Mouse (Mus musculus) liver, embryonic 14.5 days (tissue): ENCODE measurements around the gene Angptl4. TPM values are rescaled to one million over a fixed set of nuclear protein-coding genes. Genes with fewer than 3 reads are reported as not detected.
"Not testable (repeated sequence)": the region's sequence is repeated elsewhere in the genome, so short reads cannot be mapped to it uniquely, and the experiment has no call there.

ENCODE experiments used
- ATAC-seq: fragments of 200-750 bp; cut with Nextera tagmentation; 2 replicates; pipeline ENCODE4 v1.8.0; 2017; ENCODE audit warnings: moderate number of reproducible peaks, mild to moderate bottlenecking, moderate library complexity; ENCODE audit not compliant: insufficient read depth
- DNase-seq, 3 experiments: peaks; one replicate each; pipeline ENCODE4 v3.0.0-alpha.2; 2012 to 2013; ENCODE audit warnings: low read depth in 3 of 3, low spot score in 3 of 3
- H3K27ac ChIP-seq: fragments of 300-500 bp; sonication (generic); 2 replicates; pipeline ENCODE4 v1.5.1; 2014; ENCODE audit warnings: moderate library complexity, mild to moderate bottlenecking, control low read depth, inconsistent platforms
- H3K27me3 ChIP-seq: fragments of 300-500 bp; sonication (generic); 2 replicates; pipeline ENCODE4 v1.6.1; 2014; ENCODE audit warnings: mild to moderate bottlenecking, low read length, moderate library complexity; ENCODE audit not compliant: control insufficient read depth, insufficient read depth
- H3K36me3 ChIP-seq: fragments of 300-500 bp; sonication (generic); replicated peaks from 2 replicates; pipeline ENCODE4 v1.6.1; 2014; ENCODE audit warnings: low read depth; ENCODE audit not compliant: control insufficient read depth, insufficient read depth
- H3K4me1 ChIP-seq, 2 experiments: fragments of 200-500 bp in 1 of 2; fragments of 300-500 bp in 1 of 2; sonication (generic) in 1 of 2; replicated peaks; 2 replicates each; pipeline ENCODE4 v1.6.1; 2012 to 2014; ENCODE audit warnings: antibody characterized with exemption in 1 of 2, inconsistent platforms in 1 of 2, low read length in 1 of 2; ENCODE audit not compliant: control insufficient read depth in 2 of 2, insufficient read depth in 2 of 2
- H3K4me2 ChIP-seq: fragments of 300-500 bp; sonication (generic); 2 replicates; pipeline ENCODE4 v1.6.1; 2014; ENCODE audit warnings: low read depth, mild to moderate bottlenecking, control low read depth, moderate library complexity
- H3K4me3 ChIP-seq, 2 experiments: fragments of 200-500 bp in 1 of 2; fragments of 300-500 bp in 1 of 2; sonication (generic) in 1 of 2; 2 replicates each; pipeline ENCODE4 v1.5.1; 2012 to 2014; ENCODE audit warnings: low read depth in 2 of 2, low read length in 2 of 2, mild to moderate bottlenecking in 2 of 2, control low read depth in 1 of 2, inconsistent platforms in 1 of 2, moderate library complexity in 1 of 2; ENCODE audit not compliant: insufficient read depth in 1 of 2
- H3K9ac ChIP-seq: fragments of 300-500 bp; sonication (generic); replicated peaks from 2 replicates; pipeline ENCODE4 v1.6.1; 2014; ENCODE audit warnings: mild to moderate bottlenecking, control low read depth, moderate library complexity
- H3K9me3 ChIP-seq: fragments of 300-500 bp; sonication (generic); 2 replicates; pipeline ENCODE4 v1.6.1; 2016; ENCODE audit warnings: low read length, mixed read lengths; ENCODE audit not compliant: control insufficient read depth
- CTCF ChIP-seq: IDR thresholded peaks from 2 replicates; pipeline ENCODE4 v1.5.1; 2016; ENCODE audit warnings: antibody characterized with exemption, low read depth, control low read depth
- EP300 ChIP-seq: IDR thresholded peaks from 2 replicates; pipeline ENCODE4 v1.6.1; 2016; ENCODE audit warnings: antibody characterized with exemption, low read depth
- WGBS: fragments of 180-500 bp; shearing (Covaris S2); extraction: QIAGEN DNeasy Blood & Tissue Kit; methylation state at CpG from one replicate; pipeline ENCODE4 v1.1.7; 2014; ENCODE audit not compliant: insufficient replicate concordance; 5-methylcytosine and 5-hydroxymethylcytosine counted together
- polyA plus RNA-seq, 2 experiments: library from polyadenylated mRNA; depleted of rRNA in 1 of 2; stranded (reverse) in 1 of 2; unstranded in 1 of 2; fragments of >200 nt; fragmentation: Nextera tagmentation in 1 of 2; extraction: Ambion mirVana in 1 of 2; gene quantifications; 2 replicates each; pipeline versions ENCODE4 v1.2.1 to v1.2.3; 2012 to 2014

Angptl4 gene
- polyA plus RNA-seq (2012; rRNA removed): 6.1 and 6.3 TPM in 2 replicates
- 12.8 and 15.2 TPM in 2 replicates for polyA plus RNA-seq (2014; fragmentation: Nextera tagmentation; extraction: Ambion mirVana)

- peaks cover 16% of the 10 kb centered on the region for H3K36me3 ChIP-seq
- no peak within 1 kb of the TSS; the same call in 1 of the 2 replicates for H3K27ac ChIP-seq
- peak; percentile 87 for ATAC-seq
- peak within 1 kb of the TSS; percentile 46 to 57 for H3K4me3 ChIP-seq
- TF ChIP-seq EP300 (no peak), CTCF (no peak)
- H3K4me1 ChIP-seq: peaks cover 9 to 28% of the 10 kb centered on the region in 2 experiments
- no peaks in the 10 kb centered on the region for H3K27me3 ChIP-seq
- peak within 1 kb of the TSS; percentile 84 for H3K4me2 ChIP-seq
- no peaks in the 10 kb centered on the region for H3K9me3 ChIP-seq
- DNase-seq: peak; percentile 41 to 57 (median 55)
- peak within 1 kb of the TSS; percentile 58 for H3K9ac ChIP-seq
- 1% methylated on average over 50 of the region's 50 CpGs for WGBS
Measured at GRCm38 (mm10) chr17:33781124-33781977, at the start of gene Angptl4. Gene Angptl4 (minus strand): TSS chr17:33781830.

DNA sequence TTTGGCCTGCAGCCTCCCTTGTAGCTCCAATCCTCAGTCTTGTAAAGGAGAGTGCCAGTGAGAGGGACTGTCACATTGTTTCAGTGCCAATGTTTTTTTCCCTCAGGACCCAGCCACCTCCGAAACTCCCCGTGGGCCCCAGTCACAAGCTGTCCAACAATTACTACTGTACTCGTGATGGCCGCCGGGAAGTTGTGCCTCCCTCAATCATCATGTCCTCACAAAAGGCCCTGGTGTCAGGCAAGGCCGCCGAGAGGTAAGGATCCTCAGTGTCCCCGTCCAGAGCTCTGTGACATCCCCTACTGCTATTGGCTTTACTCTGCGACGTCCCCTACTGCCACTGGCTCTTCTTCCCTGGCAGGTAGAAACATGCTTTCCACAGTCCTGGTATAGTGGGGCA lies 47.9 kb upstream of the Angptl4 start:
- Histone ChIP-seq H3K9me3 (no peaks in the 10 kb centered on the region), H3K4me2 (no peak overlapping the region), H3K9ac (no peak overlapping the region), H3K27me3 (no peaks in the 10 kb centered on the region), H3K36me3 (peaks cover 23% of the 10 kb centered on the region), H3K4me3 (no peak overlapping the region), H3K4me1 (peaks cover 7 to 12% of the 10 kb centered on the region in 2 experiments), H3K27ac (no peak overlapping the region)
- no peak for TF ChIP-seq EP300
- no peak for TF ChIP-seq CTCF
- DNase-seq: no peak
- 87% methylated on average over 10 of the region's 10 CpGs for WGBS
- ATAC-seq: no peak

DNA sequence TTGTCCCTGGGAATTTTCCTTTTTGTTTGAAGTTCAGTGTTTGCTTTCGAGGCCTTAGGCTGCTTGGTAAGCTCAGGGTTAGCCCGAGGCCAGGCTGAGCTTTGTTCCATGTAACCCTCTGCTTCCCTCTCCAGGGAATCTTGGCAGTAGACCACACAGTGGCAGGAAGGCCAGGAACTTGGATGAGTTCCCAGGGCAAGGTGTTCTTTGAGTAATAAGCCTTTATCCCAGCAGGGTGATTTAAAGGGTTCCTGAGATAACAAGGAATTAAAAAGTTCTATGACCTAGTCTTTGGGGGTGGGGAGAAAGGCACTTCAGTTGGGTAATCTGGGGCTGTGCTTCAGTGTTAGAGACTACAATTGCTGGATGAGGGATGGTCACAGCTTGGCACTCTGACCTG lies 47.3 kb upstream of the Angptl4 start:
- H3K4me2 ChIP-seq: no peak overlapping the region
- peaks cover 22% of the 10 kb centered on the region for H3K36me3 ChIP-seq
- 73% methylated on average over 2 of the region's 2 CpGs for WGBS
- no peak overlapping the region for H3K27ac ChIP-seq
- no peaks in the 10 kb centered on the region for H3K27me3 ChIP-seq
- no peak overlapping the region for H3K9ac ChIP-seq
- TF ChIP-seq EP300: no peak
- no peak for TF ChIP-seq CTCF
- H3K9me3 ChIP-seq: no peaks in the 10 kb centered on the region
- no peak for ATAC-seq
- no peak for DNase-seq
- H3K4me3 ChIP-seq: no peak overlapping the region
- H3K4me1 ChIP-seq: peaks cover 7 to 12% of the 10 kb centered on the region in 2 experiments

DNA sequence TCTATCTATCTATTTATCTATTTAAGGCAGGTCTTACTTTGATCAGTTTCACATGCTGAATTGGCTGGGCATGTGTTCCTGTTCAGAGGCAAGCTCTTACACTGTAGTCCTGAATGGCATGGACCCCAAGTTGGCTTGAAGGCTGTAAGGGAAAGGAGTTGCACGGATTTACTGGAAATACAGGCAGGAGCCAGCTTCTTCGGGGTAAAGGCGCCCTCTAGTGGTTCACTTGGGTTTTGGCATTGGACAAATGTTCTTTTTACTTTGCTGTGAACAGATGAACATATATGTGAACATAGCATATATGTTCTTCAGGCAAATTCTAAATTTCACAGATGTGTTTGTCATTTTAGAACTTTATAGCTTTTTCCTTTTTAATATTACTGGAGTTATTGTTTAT lies 45.2 kb upstream of the Angptl4 start:
- H3K4me2 ChIP-seq: no peak overlapping the region
- H3K4me1 ChIP-seq: peaks cover 7 to 19% of the 10 kb centered on the region in 2 experiments
- H3K4me3 ChIP-seq: no peak overlapping the region
- WGBS: 4% methylated on average over 3 of the region's 3 CpGs
- H3K9ac ChIP-seq: no peak overlapping the region
- TF ChIP-seq EP300 (no peak), CTCF (peak; percentile 92)
- no peaks in the 10 kb centered on the region for H3K9me3 ChIP-seq
- no peak overlapping the region for H3K27ac ChIP-seq
- no peaks in the 10 kb centered on the region for H3K27me3 ChIP-seq
- H3K36me3 ChIP-seq: peaks cover 29% of the 10 kb centered on the region
- ATAC-seq: no peak
- DNase-seq: peak; percentile 59 to 68 (median 65)

GRCm38 (mm10) chr17:33825462-33825861 lies 43.8 kb upstream of the Angptl4 start:
- Histone ChIP-seq H3K9ac (peak overlapping the region; percentile 90), H3K4me1 (peaks cover 7 to 19% of the 10 kb centered on the region in 2 experiments), H3K27ac (no peak overlapping the region), H3K4me3 (peak overlapping the region; percentile 15 to 72), H3K27me3 (no peaks in the 10 kb centered on the region), H3K36me3 (peaks cover 30% of the 10 kb centered on the region), H3K4me2 (peak overlapping the region; percentile 90), H3K9me3 (no peaks in the 10 kb centered on the region)
- DNase-seq (no peak), ATAC-seq (no peak)
- TF ChIP-seq EP300 (no peak), CTCF (no peak)
- WGBS: 76% methylated on average over 8 of the region's 8 CpGs

- not testable (repeated sequence) for H3K9me3 ChIP-seq, H3K27me3 ChIP-seq, ATAC-seq, DNase-seq
- peak overlapping the region; percentile 90 for H3K4me2 ChIP-seq
- WGBS: 3% methylated on average over 6 of the region's 6 CpGs
- H3K9ac ChIP-seq: peak overlapping the region; percentile 90
- H3K4me1 ChIP-seq: peaks cover 7 to 19% of the 10 kb centered on the region in 2 experiments
- H3K36me3 ChIP-seq: peaks cover 26% of the 10 kb centered on the region
- H3K27ac ChIP-seq: peak overlapping the region; percentile 72
- peak overlapping the region; percentile 72 to 88 for H3K4me3 ChIP-seq
Measured at GRCm38 (mm10) chr17:33824997-33825330, 43.3 kb upstream of the Angptl4 start.
